Mouse (Mus musculus): ENCODE measurements at regions not wholly inside any gene's neighbourhood (a gene's known extent, or its start where the extent isn't known, plus 50 kb on each side); places are given as distances from the start of the nearest gene placed in this dataset.
"Not testable (repeated sequence)": the region's sequence is repeated elsewhere in the genome, so short reads cannot be mapped to it uniquely, and the experiment has no call there.

GRCm38 (mm10) chr7:82101314-82101713 lies 72.3 kb upstream of the Sh3gl3 start:
- Histone ChIP-seq H3K4me1 (no peaks in the 10 kb centered on the region), H3K27me3 (replicated peaks) (no peaks in the 10 kb centered on the region), H3K4me2 (no peak overlapping the region), H3K4me3 (no peak overlapping the region), H3K27ac (no peak overlapping the region), H3K9me3 (no peaks in the 10 kb centered on the region), H3K36me3 (replicated peaks) (no peaks in the 10 kb centered on the region), H3K9ac (no peak overlapping the region)
- 93% methylated on average over 2 of the region's 2 CpGs for WGBS
- ATAC-seq (replicated peaks), result no peak

GRCm38 (mm10) chr7:82105631-82106030 lies 68.0 kb upstream of the Sh3gl3 start:
- 78% methylated on average over 5 of the region's 5 CpGs for WGBS
- Histone ChIP-seq H3K4me2 (no peak overlapping the region), H3K27me3 (replicated peaks) (no peaks in the 10 kb centered on the region), H3K36me3 (replicated peaks) (no peaks in the 10 kb centered on the region), H3K27ac (no peak overlapping the region), H3K9ac (no peak overlapping the region), H3K4me3 (no peak overlapping the region), H3K4me1 (no peaks in the 10 kb centered on the region), H3K9me3 (no peaks in the 10 kb centered on the region)
- ATAC-seq (replicated peaks), result no peak

- not testable (repeated sequence) for H3K9ac ChIP-seq; H3K27me3 ChIP-seq (replicated peaks); ATAC-seq (replicated peaks); H3K4me3 ChIP-seq; H3K4me2 ChIP-seq; H3K4me1 ChIP-seq; H3K36me3 ChIP-seq (replicated peaks); H3K9me3 ChIP-seq; H3K27ac ChIP-seq
These were observed 64.5 kb upstream of the Sh3gl3 start for GRCm38 (mm10) chr7:82109141-82109540.

- ATAC-seq (replicated peaks), result no peak
- Histone ChIP-seq H3K36me3 (replicated peaks) (no peaks in the 10 kb centered on the region), H3K4me1 (no peaks in the 10 kb centered on the region), H3K27me3 (replicated peaks) (no peaks in the 10 kb centered on the region), H3K9ac (no peak overlapping the region), H3K4me3 (no peak overlapping the region), H3K27ac (no peak overlapping the region), H3K4me2 (no peak overlapping the region), H3K9me3 (no peaks in the 10 kb centered on the region)
- 76% methylated on average over 5 of the region's 5 CpGs for WGBS
These were observed 64.1 kb upstream of the Sh3gl3 start for GRCm38 (mm10) chr7:82109550-82109949.

- Histone ChIP-seq H3K27ac (no peak overlapping the region), H3K4me1 (no peaks in the 10 kb centered on the region), H3K9ac (no peak overlapping the region), H3K36me3 (replicated peaks) (no peaks in the 10 kb centered on the region), H3K4me3 (no peak overlapping the region), H3K9me3 (no peaks in the 10 kb centered on the region), H3K27me3 (replicated peaks) (no peaks in the 10 kb centered on the region), H3K4me2 (no peak overlapping the region)
- no peak for ATAC-seq (replicated peaks)
- 82% methylated on average over 8 of the region's 8 CpGs for WGBS
These were observed 63.7 kb upstream of the Sh3gl3 start for GRCm38 (mm10) chr7:82109977-82110376.

GRCm38 (mm10) chr7:82112046-82112445 lies 61.6 kb upstream of the Sh3gl3 start:
- Histone ChIP-seq H3K36me3 (replicated peaks) (no peaks in the 10 kb centered on the region), H3K27ac (no peak overlapping the region), H3K9ac (no peak overlapping the region), H3K4me2 (no peak overlapping the region), H3K4me3 (no peak overlapping the region), H3K27me3 (replicated peaks) (no peaks in the 10 kb centered on the region), H3K9me3 (no peaks in the 10 kb centered on the region), H3K4me1 (no peaks in the 10 kb centered on the region)
- no peak for ATAC-seq (replicated peaks)
- WGBS, result 66% methylated on average over 6 of the region's 6 CpGs

- ATAC-seq (replicated peaks), result no peak
- Histone ChIP-seq H3K9ac (no peak overlapping the region), H3K9me3 (no peaks in the 10 kb centered on the region), H3K27ac (no peak overlapping the region), H3K4me2 (no peak overlapping the region), H3K27me3 (replicated peaks) (no peaks in the 10 kb centered on the region), H3K4me1 (no peaks in the 10 kb centered on the region), H3K36me3 (replicated peaks) (no peaks in the 10 kb centered on the region), H3K4me3 (no peak overlapping the region)
- 88% methylated on average over 6 of the region's 6 CpGs for WGBS
These were observed 58.0 kb upstream of the Sh3gl3 start for GRCm38 (mm10) chr7:82115646-82116045.

GRCm38 (mm10) chr7:82119266-82119665 lies 54.4 kb upstream of the Sh3gl3 start:
- H3K4me3 ChIP-seq, result no peak overlapping the region
- H3K9me3 ChIP-seq, result no peaks in the 10 kb centered on the region
- no peaks in the 10 kb centered on the region for H3K27me3 ChIP-seq (replicated peaks)
- WGBS, result 6% methylated on average over 2 of the region's 2 CpGs
- H3K36me3 ChIP-seq (replicated peaks), result no peaks in the 10 kb centered on the region
- ATAC-seq (replicated peaks), result peak; percentile 80
- no peaks in the 10 kb centered on the region for H3K4me1 ChIP-seq
- H3K4me2 ChIP-seq, result no peak overlapping the region
- no peak overlapping the region for H3K27ac ChIP-seq
- H3K9ac ChIP-seq, result no peak overlapping the region

GRCm38 (mm10) chr7:82119866-82120265 lies 53.8 kb upstream of the Sh3gl3 start:
- Histone ChIP-seq H3K9me3 (no peaks in the 10 kb centered on the region), H3K4me2 (no peak overlapping the region), H3K27ac (no peak overlapping the region), H3K4me1 (no peaks in the 10 kb centered on the region), H3K9ac (no peak overlapping the region), H3K4me3 (no peak overlapping the region), H3K27me3 (replicated peaks) (no peaks in the 10 kb centered on the region), H3K36me3 (replicated peaks) (no peaks in the 10 kb centered on the region)
- ATAC-seq (replicated peaks), result no peak
- 48% methylated on average over 9 of the region's 9 CpGs for WGBS

GRCm38 (mm10) chr7:82121746-82122145 lies 51.9 kb upstream of the Sh3gl3 start:
- H3K4me1 ChIP-seq, result no peaks in the 10 kb centered on the region
- no peak overlapping the region for H3K4me3 ChIP-seq
- H3K36me3 ChIP-seq (replicated peaks), result no peaks in the 10 kb centered on the region
- no peaks in the 10 kb centered on the region for H3K9me3 ChIP-seq
- H3K9ac ChIP-seq, result no peak overlapping the region
- ATAC-seq (replicated peaks), result no peak
- H3K27me3 ChIP-seq (replicated peaks), result no peaks in the 10 kb centered on the region
- 8% methylated on average over 1 of the region's 1 CpGs for WGBS
- no peak overlapping the region for H3K27ac ChIP-seq
- no peak overlapping the region for H3K4me2 ChIP-seq

Measured in midbrain, embryonic 15.5 days (tissue).